Mouse (Mus musculus): ENCODE measurements around the gene Sept11.

Sept11 gene

GRCm38 (mm10) chr5:93092857-93093622, at the start of gene Sept11:
Gene Sept11 (plus strand): TSS chr5:93093437.
- peak; percentile 93 for DNase-seq (ENCODE audit: low spot score)

- no peak for DNase-seq (ENCODE audit: low spot score)
Observed at GRCm38 (mm10) chr5:93043688-93044583, 49.3 kb upstream of the Sept11 start.

- DNase-seq (ENCODE audit: low spot score), result peak; percentile 27
Observed at GRCm38 (mm10) chr5:93044584-93045370, 48.5 kb upstream of the Sept11 start, which contains the start of gene Sowahb. Gene Sowahb (minus strand): TSS chr5:93045022.

- no peak for DNase-seq (ENCODE audit: low spot score)
Observed at GRCm38 (mm10) chr5:93045371-93045714, 47.9 kb upstream of the Sept11 start.

- DNase-seq (ENCODE audit: low spot score), result no peak
Observed at GRCm38 (mm10) chr5:93046306-93046845, 46.9 kb upstream of the Sept11 start.

GRCm38 (mm10) chr5:93048481-93049240, 44.6 kb upstream of the Sept11 start:
- DNase-seq (ENCODE audit: low spot score), result no peak

GRCm38 (mm10) chr5:93049971-93050370, 43.3 kb upstream of the Sept11 start:
- DNase-seq (ENCODE audit: low spot score), result no peak

GRCm38 (mm10) chr5:93051041-93051440, 42.2 kb upstream of the Sept11 start:
- DNase-seq (ENCODE audit: low spot score), result no peak

- DNase-seq (ENCODE audit: low spot score), result no peak
Observed at GRCm38 (mm10) chr5:93051951-93052350, 41.3 kb upstream of the Sept11 start.

GRCm38 (mm10) chr5:93053606-93054397, 39.4 kb upstream of the Sept11 start:
- DNase-seq (ENCODE audit: low spot score), result no peak

- no peak for DNase-seq (ENCODE audit: low spot score)
Observed at GRCm38 (mm10) chr5:93060865-93061264, 32.4 kb upstream of the Sept11 start.

- DNase-seq (ENCODE audit: low spot score), result no peak
Observed at GRCm38 (mm10) chr5:93077661-93078323, 15.4 kb upstream of the Sept11 start.

- no peak for DNase-seq (ENCODE audit: low spot score)
Observed at GRCm38 (mm10) chr5:93079596-93079995, 13.6 kb upstream of the Sept11 start.

GRCm38 (mm10) chr5:93085015-93085598, 8.1 kb upstream of the Sept11 start:
- DNase-seq (ENCODE audit: low spot score), result no peak

- DNase-seq (ENCODE audit: low spot score), result no peak
Observed at GRCm38 (mm10) chr5:93085900-93086299, 7.3 kb upstream of the Sept11 start.

GRCm38 (mm10) chr5:93091266-93091665, 2.0 kb upstream of the Sept11 start:
- no peak for DNase-seq (ENCODE audit: low spot score)

- no peak for DNase-seq (ENCODE audit: low spot score)
Observed at GRCm38 (mm10) chr5:93092147-93092781, 973 bp upstream of the Sept11 start.

GRCm38 (mm10) chr5:93093638-93094527, 646 bp downstream of the Sept11 start:
- DNase-seq (ENCODE audit: low spot score), result no peak
